8 mouse cellular contexts compared by ENCODE assay signal in the genomic region with DNA sequence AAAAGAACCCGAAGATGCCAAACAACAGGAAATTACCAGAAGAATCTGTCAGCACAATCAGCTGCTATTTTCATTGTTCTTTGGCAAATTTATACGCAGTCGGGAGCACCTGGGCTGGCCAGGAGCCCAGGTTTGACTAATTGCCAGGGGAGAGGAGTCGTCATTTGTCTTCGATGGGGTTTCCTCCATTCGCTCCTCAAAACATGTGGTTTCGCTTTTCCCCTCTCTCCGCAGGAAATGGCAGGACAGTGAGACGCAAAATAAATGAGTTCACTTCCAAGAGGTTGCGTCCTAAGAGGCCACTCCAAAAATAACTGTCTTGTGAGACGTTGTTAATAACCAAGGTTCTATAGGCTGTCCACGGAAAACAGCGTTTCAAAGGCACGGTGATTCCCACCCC.
DNase-seq lines count a peak whose midpoint lies in the region; ATAC-seq and TF ChIP-seq lines count a peak whose summit lies in the region.

No protein-coding gene starts in this region.

- no peak overlapping the region for H3K27ac ChIP-seq in lung, embryonic 16.5 days (ENCODE audit: low read length)
- no peak overlapping the region for H3K27ac ChIP-seq in heart, embryonic 13.5 days (replicated peaks)
- no peak overlapping the region for H3K27ac ChIP-seq in small intestine, adult 2 months (ENCODE audit: insufficient read depth, low read depth, low read length)
- H3K27ac ChIP-seq in forebrain, embryonic 15.5 days (replicated peaks), result no peak overlapping the region
- H3K27ac ChIP-seq in midbrain, embryonic 13.5 days, result no peak overlapping the region

- no peak for DNase-seq in lung, postnatal 4 days
- peak; percentile 57 to 72 for DNase-seq in kidney, postnatal 25 days
- DNase-seq in right cerebral cortex, postnatal 25 days, result no peak

- WGBS in lung, embryonic 16.5 days, result 14% methylated on average over 14 of the region's 14 CpGs
- 40% methylated on average over 14 of the region's 14 CpGs for WGBS in heart, embryonic 13.5 days
- WGBS in small intestine, adult 2 months, result 22% methylated on average over 14 of the region's 14 CpGs
- WGBS in forebrain, embryonic 15.5 days, result 46% methylated on average over 14 of the region's 14 CpGs
- WGBS in midbrain, embryonic 13.5 days, result 70% methylated on average over 14 of the region's 14 CpGs

- H3K4me1 ChIP-seq in lung, embryonic 16.5 days (replicated peaks; ENCODE audit: control insufficient read depth, insufficient read depth, low read length), result peaks cover 12% of the 10 kb centered on the region
- H3K4me1 ChIP-seq in heart, embryonic 13.5 days, result peaks cover 24% of the 10 kb centered on the region
- H3K4me1 ChIP-seq in small intestine, adult 2 months (ENCODE audit: control insufficient read depth, insufficient read depth, insufficient read length, low read length), result no peaks in the 10 kb centered on the region
- peaks cover 8% of the 10 kb centered on the region for H3K4me1 ChIP-seq in forebrain, embryonic 15.5 days
- H3K4me1 ChIP-seq in midbrain, embryonic 13.5 days (replicated peaks), result peaks cover 32% of the 10 kb centered on the region

- no peak for ATAC-seq in lung, embryonic 16.5 days (ENCODE audit: low read depth)
- no peak for ATAC-seq in heart, embryonic 13.5 days (ENCODE audit: extremely low read depth, insufficient number of reproducible peaks, low FRiP score, low TSS enrichment)
- ATAC-seq in forebrain, embryonic 15.5 days (replicated peaks), result no peak
- no peak for ATAC-seq in midbrain, embryonic 13.5 days

- peak overlapping the region; percentile 51 for H3K4me2 ChIP-seq in lung, embryonic 16.5 days (ENCODE audit: low read depth, low read length)
- H3K4me2 ChIP-seq in heart, embryonic 13.5 days, result peak overlapping the region; percentile 53
- H3K4me2 ChIP-seq in forebrain, embryonic 15.5 days (replicated peaks), result no peak overlapping the region
- H3K4me2 ChIP-seq in midbrain, embryonic 13.5 days (replicated peaks), result no peak overlapping the region

- no peaks in the 10 kb centered on the region for H3K36me3 ChIP-seq in lung, embryonic 16.5 days (ENCODE audit: control insufficient read depth, insufficient read depth, low read length)
- H3K36me3 ChIP-seq in heart, embryonic 13.5 days, result no peaks in the 10 kb centered on the region
- no peaks in the 10 kb centered on the region for H3K36me3 ChIP-seq in small intestine, adult 2 months (ENCODE audit: control insufficient read depth, insufficient read depth, low read length)
- no peaks in the 10 kb centered on the region for H3K36me3 ChIP-seq in forebrain, embryonic 15.5 days
- no peaks in the 10 kb centered on the region for H3K36me3 ChIP-seq in midbrain, embryonic 13.5 days

- no peak for TF ChIP-seq CTCF in small intestine, adult 2 months (IDR thresholded peaks at IDR 0.05; ENCODE audit: extremely low read depth, insufficient read length, insufficient replicate concordance, low read depth, low read length)

- H3K27me3 ChIP-seq in lung, embryonic 16.5 days (ENCODE audit: control insufficient read depth, insufficient read depth, low read depth, low read length), result no peaks in the 10 kb centered on the region
- peaks cover 36% of the 10 kb centered on the region for H3K27me3 ChIP-seq in heart, embryonic 13.5 days (replicated peaks)
- 0 out of 2 replicates have a peak, but pooled peaks cover 2% of the 10 kb centered on the region for H3K27me3 ChIP-seq in small intestine, adult 2 months (ENCODE audit: control insufficient read depth, insufficient read depth, low read length)
- peaks cover 83% of the 10 kb centered on the region for H3K27me3 ChIP-seq in forebrain, embryonic 15.5 days
- peaks cover 16% of the 10 kb centered on the region for H3K27me3 ChIP-seq in midbrain, embryonic 13.5 days

- no peak for TF ChIP-seq POLR2A in small intestine, adult 2 months (IDR thresholded peaks at IDR 0.05; ENCODE audit: low read depth, low read length)

- H3K9me3 ChIP-seq in lung, embryonic 16.5 days (ENCODE audit: control insufficient read depth, low read length), result no peaks in the 10 kb centered on the region
- no peaks in the 10 kb centered on the region for H3K9me3 ChIP-seq in heart, embryonic 13.5 days
- H3K9me3 ChIP-seq in forebrain, embryonic 15.5 days, result no peaks in the 10 kb centered on the region
- H3K9me3 ChIP-seq in midbrain, embryonic 13.5 days, result no peaks in the 10 kb centered on the region

- H3K9ac ChIP-seq in lung, embryonic 16.5 days (ENCODE audit: low read length), result no peak overlapping the region
- H3K9ac ChIP-seq in heart, embryonic 13.5 days, result 0 out of 2 replicates have a peak overlapping the region, but pooled peaks have one; percentile 2
- no peak overlapping the region for H3K9ac ChIP-seq in forebrain, embryonic 15.5 days (replicated peaks)
- H3K9ac ChIP-seq in midbrain, embryonic 13.5 days (replicated peaks), result no peak overlapping the region

- peak overlapping the region; percentile 32 for H3K4me3 ChIP-seq in lung, embryonic 16.5 days (ENCODE audit: low read length)
- H3K4me3 ChIP-seq in heart, embryonic 13.5 days, result peak overlapping the region; percentile 24
- H3K4me3 ChIP-seq in small intestine, adult 2 months (ENCODE audit: low read depth, low read length), result peak overlapping the region; percentile 19; the same call in 1 of the 2 replicates
- H3K4me3 ChIP-seq in forebrain, embryonic 15.5 days, result no peak overlapping the region
- H3K4me3 ChIP-seq in midbrain, embryonic 13.5 days (replicated peaks), result no peak overlapping the region

Comparison
In these comparisons a context has a peak if more than half of its experiments do, and no peak if none do; other contexts are left out.
1. H3K4me2 ChIP-seq: peak in lung, embryonic 16.5 days (single experiment) and heart, embryonic 13.5 days (single experiment); none in forebrain, embryonic 15.5 days (single experiment) and midbrain, embryonic 13.5 days (single experiment).
2. H3K4me3 ChIP-seq: peak in lung, embryonic 16.5 days (single experiment), heart, embryonic 13.5 days (single experiment) and small intestine, adult 2 months (single experiment); none in forebrain, embryonic 15.5 days (single experiment) and midbrain, embryonic 13.5 days (single experiment).
3. DNase-seq: peak in kidney, postnatal 25 days (2 of 2); none in lung, postnatal 4 days (0 of 2) and right cerebral cortex, postnatal 25 days (single experiment).